ENCODE assay signal across 8 mouse cellular contexts in the genomic region with DNA sequence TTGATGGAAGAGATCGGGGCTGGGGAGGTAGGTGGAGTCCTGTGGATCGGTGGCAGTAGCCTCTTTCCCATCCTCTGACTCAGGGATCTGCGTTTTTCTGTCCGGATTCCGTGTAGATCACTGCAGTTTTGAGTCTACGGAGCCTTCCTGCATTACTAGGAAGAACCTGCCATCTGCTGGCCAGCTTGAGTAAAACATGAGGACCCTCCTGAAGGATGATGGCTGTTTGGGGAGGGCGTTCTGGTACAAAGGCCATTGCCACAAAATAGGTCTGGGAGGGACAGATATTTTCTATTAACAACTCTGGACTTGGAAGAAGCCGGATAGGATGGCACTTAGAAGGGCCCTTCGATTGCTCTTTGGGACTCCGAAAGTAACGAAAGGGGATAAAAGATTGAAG. TPM values are rescaled to one million over a fixed set of nuclear protein-coding genes. Genes with fewer than 3 reads are reported as not detected.
DNase-seq lines count a peak whose midpoint lies in the region; ATAC-seq and TF ChIP-seq lines count a peak whose summit lies in the region.

No protein-coding gene starts in this region.

- H3K27me3 ChIP-seq in embryonic facial prominence, embryonic 12.5 days, result no peaks in the 10 kb centered on the region
- H3K27me3 ChIP-seq in heart, adult 2 months (ENCODE audit: control insufficient read depth, insufficient read depth, low read length), result no peaks in the 10 kb centered on the region
- no peaks in the 10 kb centered on the region for H3K27me3 ChIP-seq in kidney, adult 2 months (replicated peaks; ENCODE audit: control insufficient read depth, insufficient read depth, low read length)
- H3K27me3 ChIP-seq in limb, embryonic 12.5 days, result no peaks in the 10 kb centered on the region
- H3K27me3 ChIP-seq in midbrain, embryonic 14.5 days (ENCODE audit: control insufficient read depth, insufficient read depth, low read length), result no peaks in the 10 kb centered on the region

- H3K36me3 ChIP-seq in embryonic facial prominence, embryonic 12.5 days, result no peaks in the 10 kb centered on the region
- H3K36me3 ChIP-seq in heart, adult 2 months (ENCODE audit: control insufficient read depth, insufficient read depth, low read length), result no peaks in the 10 kb centered on the region
- no peaks in the 10 kb centered on the region for H3K36me3 ChIP-seq in kidney, adult 2 months (ENCODE audit: control insufficient read depth, insufficient read depth, low read length)
- no peaks in the 10 kb centered on the region for H3K36me3 ChIP-seq in limb, embryonic 12.5 days
- H3K36me3 ChIP-seq in midbrain, embryonic 14.5 days (ENCODE audit: control insufficient read depth, insufficient read depth, low read length), result no peaks in the 10 kb centered on the region

- peak; percentile 74 for TF ChIP-seq CTCF in heart, adult 2 months (IDR thresholded peaks at IDR 0.05)
- peak; percentile 83 for TF ChIP-seq CTCF in kidney, adult 2 months (conservative IDR thresholded peaks at IDR 0.05; ENCODE audit: insufficient read depth, insufficient read length, low read depth, low read length)

- WGBS in embryonic facial prominence, embryonic 12.5 days, result 4% methylated on average over 11 of the region's 11 CpGs
- WGBS in heart, adult 2 months, result 3% methylated on average over 11 of the region's 11 CpGs
- WGBS in kidney, adult 2 months, result 3% methylated on average over 11 of the region's 11 CpGs
- WGBS in limb, embryonic 12.5 days, result 8% methylated on average over 11 of the region's 11 CpGs
- WGBS in midbrain, embryonic 14.5 days, result 4% methylated on average over 11 of the region's 11 CpGs

- no peaks in the 10 kb centered on the region for H3K9me3 ChIP-seq in embryonic facial prominence, embryonic 12.5 days
- H3K9me3 ChIP-seq in limb, embryonic 12.5 days, result no peaks in the 10 kb centered on the region
- no peaks in the 10 kb centered on the region for H3K9me3 ChIP-seq in midbrain, embryonic 14.5 days (ENCODE audit: control insufficient read depth, low read length)

- no peak overlapping the region for H3K27ac ChIP-seq in embryonic facial prominence, embryonic 12.5 days
- H3K27ac ChIP-seq in heart, adult 2 months, result peak overlapping the region; percentile 72; the same call in 1 of the 2 replicates
- no peak overlapping the region for H3K27ac ChIP-seq in kidney, adult 2 months (ENCODE audit: insufficient read depth, low read depth, low read length)
- no peak overlapping the region for H3K27ac ChIP-seq in limb, embryonic 12.5 days
- peak overlapping the region; percentile 32; the same call in 1 of the 2 replicates for H3K27ac ChIP-seq in midbrain, embryonic 14.5 days (replicated peaks; ENCODE audit: low read depth, low read length)

- H3K79me2 ChIP-seq in heart, adult 2 months (replicated peaks; ENCODE audit: control insufficient read depth, insufficient read depth, low read length), result no peaks in the 10 kb centered on the region

- intact Hi-C loops in heart, adult 2 months (cut with DNase I), result loop anchor here (1.0 to 10.0 kb wide), 7 partner anchors 48 to 1130 kb away; no protein-coding TSS in a partner anchor

- H3K4me1 ChIP-seq in embryonic facial prominence, embryonic 12.5 days, result 0 out of 2 replicates have a peak, but pooled peaks cover 4% of the 10 kb centered on the region
- peaks cover 1% of the 10 kb centered on the region; the same call in 1 of the 2 replicates for H3K4me1 ChIP-seq in heart, adult 2 months (ENCODE audit: control insufficient read depth, insufficient read depth, low read length)
- no peaks in the 10 kb centered on the region for H3K4me1 ChIP-seq in kidney, adult 2 months (ENCODE audit: control insufficient read depth, insufficient read depth, low read length)
- no peaks in the 10 kb centered on the region; the same call in 1 of the 2 replicates for H3K4me1 ChIP-seq in limb, embryonic 12.5 days (replicated peaks)
- H3K4me1 ChIP-seq in midbrain, embryonic 14.5 days (ENCODE audit: control insufficient read depth, insufficient read depth, low read length), result no peaks in the 10 kb centered on the region

- H3K4me2 ChIP-seq in embryonic facial prominence, embryonic 12.5 days (replicated peaks), result peak overlapping the region; percentile 63
- H3K4me2 ChIP-seq in limb, embryonic 12.5 days, result peak overlapping the region; percentile 57
- H3K4me2 ChIP-seq in midbrain, embryonic 14.5 days (ENCODE audit: low read length), result peak overlapping the region; percentile 73

- 0 out of 2 replicates have a peak, but pooled peaks have one; percentile 13 for TF ChIP-seq EP300 in heart, adult 2 months (IDR thresholded peaks at IDR 0.05; ENCODE audit: insufficient read depth, low read depth, low read length)

- H3K9ac ChIP-seq in embryonic facial prominence, embryonic 12.5 days, result 0 out of 2 replicates have a peak overlapping the region, but pooled peaks have one; percentile 38
- H3K9ac ChIP-seq in heart, adult 2 months (ENCODE audit: low read depth, low read length), result no peak overlapping the region
- H3K9ac ChIP-seq in limb, embryonic 12.5 days (replicated peaks), result no peak overlapping the region
- H3K9ac ChIP-seq in midbrain, embryonic 14.5 days (replicated peaks; ENCODE audit: low read length), result peak overlapping the region; percentile 37; the same call in 1 of the 2 replicates

- no peak for ATAC-seq in embryonic facial prominence, embryonic 12.5 days (ENCODE audit: insufficient number of reproducible peaks, insufficient read depth, low FRiP score, low TSS enrichment)
- ATAC-seq in limb, embryonic 12.5 days (ENCODE audit: insufficient number of reproducible peaks, insufficient read depth, low FRiP score, low TSS enrichment, low read depth), result no peak
- peak; percentile 70 for ATAC-seq in midbrain, embryonic 14.5 days (ENCODE audit: low FRiP score, low TSS enrichment)

- no peak for TF ChIP-seq POLR2A in heart, adult 2 months (IDR thresholded peaks at IDR 0.05; ENCODE audit: insufficient read depth, low read depth, low read length)
- TF ChIP-seq POLR2A in kidney, adult 2 months (IDR thresholded peaks at IDR 0.05; ENCODE audit: low read depth, low read length), result no peak

- H3K4me3 ChIP-seq in embryonic facial prominence, embryonic 12.5 days, result peak overlapping the region; percentile 38
- peak overlapping the region; percentile 54 for H3K4me3 ChIP-seq in heart, adult 2 months
- no peak overlapping the region for H3K4me3 ChIP-seq in kidney, adult 2 months (ENCODE audit: insufficient read depth, low read depth, low read length)
- H3K4me3 ChIP-seq in limb, embryonic 12.5 days (replicated peaks), result peak overlapping the region; percentile 36
- peak overlapping the region; percentile 39 for H3K4me3 ChIP-seq in midbrain, embryonic 14.5 days (replicated peaks; ENCODE audit: low read depth, low read length)

- peak; percentile 94 for DNase-seq in 3T3-L1 (ENCODE audit: low read depth, low spot score)
- DNase-seq in adrenal gland, postnatal 36 days, result peak; percentile 83 to 87
- DNase-seq in heart, adult 2 months, result peak; percentile 80 to 84
- DNase-seq in kidney, adult 2 months, result peak; percentile 85
- peak; percentile 95 for DNase-seq in midbrain, embryonic 14.5 days
- DNase-seq in spleen, adult 12 weeks (ENCODE audit: low spot score), result peak; percentile 48

RNA-seq across cellular contexts. Expression of a gene that starts 4.6 kb away (rescaled TPM):
- not detected for total RNA-seq in adrenal gland, postnatal 36 days (2021)
- polyA plus RNA-seq in embryonic facial prominence, embryonic 12.5 days (2016; fragmentation: Nextera tagmentation; extraction: Ambion mirVana), result 0.04 and 0.06 TPM in 2 replicates
- not detected for total RNA-seq in heart, adult 2 months (2021)
- 0.10 TPM in 1 of 2 replicates, not detected in the other for polyA plus RNA-seq in heart, adult 2 months (2012; rRNA removed)
- 0.01 and 0.03 TPM in 2 replicates for polyA plus RNA-seq in kidney, adult 2 months (2012; rRNA removed)
- 0.04 TPM in 1 of 2 replicates, not detected in the other for polyA plus RNA-seq in limb, embryonic 12.5 days (2016; fragmentation: Nextera tagmentation; extraction: Ambion mirVana)
- 0.13 and 0.18 TPM in 2 replicates for polyA plus RNA-seq in midbrain, embryonic 14.5 days (2014; fragmentation: Nextera tagmentation; extraction: Ambion mirVana)

RNA-seq across cellular contexts. Expression of a gene that starts 38.7 kb away (rescaled TPM):
- total RNA-seq in adrenal gland, postnatal 36 days (2021), result 100 to 1,000 TPM; 119 to 130 TPM
- 61.8 and 67.9 TPM in 2 replicates for polyA plus RNA-seq in embryonic facial prominence, embryonic 12.5 days (2016; fragmentation: Nextera tagmentation; extraction: Ambion mirVana)
- total RNA-seq in heart, adult 2 months (2021), result 10 to 100 TPM; 69.9 to 81.5 TPM
- polyA plus RNA-seq in heart, adult 2 months (2012; rRNA removed), result 53.4 and 55.3 TPM in 2 replicates
- polyA plus RNA-seq in kidney, adult 2 months (2012; rRNA removed), result 82.9 and 87.1 TPM in 2 replicates
- 61.7 and 62.6 TPM in 2 replicates for polyA plus RNA-seq in limb, embryonic 12.5 days (2016; fragmentation: Nextera tagmentation; extraction: Ambion mirVana)
- 66.2 and 87.3 TPM in 2 replicates for polyA plus RNA-seq in midbrain, embryonic 14.5 days (2014; fragmentation: Nextera tagmentation; extraction: Ambion mirVana)

Comparison
In these comparisons a context has a peak if more than half of its experiments do, and no peak if none do; other contexts are left out.
1. H3K27ac ChIP-seq: peak in heart, adult 2 months (single experiment) and midbrain, embryonic 14.5 days (single experiment); none in embryonic facial prominence, embryonic 12.5 days (single experiment), kidney, adult 2 months (single experiment) and limb, embryonic 12.5 days (single experiment).
2. H3K9ac ChIP-seq: peak in embryonic facial prominence, embryonic 12.5 days (single experiment) and midbrain, embryonic 14.5 days (single experiment); none in heart, adult 2 months (single experiment) and limb, embryonic 12.5 days (single experiment).
3. Peak in every context shown above with its lines, with median percentiles within 50 percentile points of each other: DNase-seq and H3K4me2 ChIP-seq.